Comparison of ENCODE assay signal across 18 mouse cellular contexts in the genomic region with DNA sequence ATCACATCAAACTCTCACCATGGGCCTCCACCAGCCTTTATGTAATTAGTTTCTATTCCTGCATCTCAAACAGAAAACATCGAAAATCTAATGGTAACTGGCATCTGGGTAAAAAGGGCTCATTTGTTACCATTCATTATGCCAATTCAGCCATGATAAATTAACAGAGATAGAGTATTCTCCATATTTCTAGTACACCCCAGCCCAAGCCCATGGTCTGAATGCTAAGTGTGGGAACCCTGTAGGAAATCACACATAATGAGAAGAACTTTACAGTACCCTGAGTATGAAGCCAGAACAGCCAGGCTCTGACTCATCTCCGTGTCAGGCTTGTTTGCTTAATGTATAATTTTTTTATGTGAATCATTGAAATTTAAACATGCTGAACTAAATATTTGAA. TPM values are rescaled to one million over a fixed set of nuclear protein-coding genes. Genes with fewer than 3 reads are reported as not detected.
A peak's percentile ranks its signal among the peaks of the same experiment; 100 is the strongest.
DNase-seq lines count a peak whose midpoint lies in the region; ATAC-seq and TF ChIP-seq lines count a peak whose summit lies in the region.
"Had no signal": no experiment of that assay in that cellular context is flagged by ENCODE, and none has a peak within 500 bp of the region (broad histone marks: within the 10 kb centered on the region; RNA-seq: fewer than 3 reads in every experiment).

No protein-coding gene starts in this region.

- TF ChIP-seq CTCF in midbrain, postnatal 0 days (IDR thresholded peaks at IDR 0.05), result no peak

- WGBS in forebrain, embryonic 11.5 days, result 26% methylated on average over 2 of the region's 2 CpGs
- 9% methylated on average over 2 of the region's 2 CpGs for WGBS in forebrain, embryonic 16.5 days
- 60% methylated on average over 2 of the region's 2 CpGs for WGBS in midbrain, embryonic 12.5 days
- whole genome bisulfite sequencing in midbrain, postnatal 0 days, result 42% methylated on average over 2 of the region's 2 CpGs

- no peak overlapping the region for H3K9ac ChIP-seq in forebrain, embryonic 11.5 days (ENCODE audit: low read length)
- no peak overlapping the region for H3K9ac ChIP-seq in forebrain, embryonic 16.5 days (replicated peaks; ENCODE audit: low read depth, low read length)
- H3K9ac ChIP-seq in midbrain, embryonic 12.5 days (replicated peaks), result no peak overlapping the region
- H3K9ac ChIP-seq in midbrain, postnatal 0 days (replicated peaks; ENCODE audit: low read length, poor library complexity, severe bottlenecking), result no peak overlapping the region
- H3K9ac ChIP-seq: heart, embryonic 13.5 days had no signal

- H3K9me3 ChIP-seq in forebrain, embryonic 11.5 days (ENCODE audit: control insufficient read depth, low read length), result no peaks in the 10 kb centered on the region
- no peaks in the 10 kb centered on the region for H3K9me3 ChIP-seq in forebrain, embryonic 16.5 days (ENCODE audit: control insufficient read depth, low read length)
- H3K9me3 ChIP-seq in midbrain, embryonic 12.5 days, result no peaks in the 10 kb centered on the region
- H3K9me3 ChIP-seq in midbrain, postnatal 0 days (ENCODE audit: low read length), result no peaks in the 10 kb centered on the region
- H3K9me3 ChIP-seq: heart, embryonic 13.5 days had no signal

- no peak overlapping the region for H3K4me2 ChIP-seq in forebrain, embryonic 11.5 days (ENCODE audit: low read depth, low read length, severe bottlenecking)
- no peak overlapping the region for H3K4me2 ChIP-seq in forebrain, embryonic 16.5 days (ENCODE audit: low read length)
- no peak overlapping the region for H3K4me2 ChIP-seq in midbrain, embryonic 12.5 days (replicated peaks)
- H3K4me2 ChIP-seq in midbrain, postnatal 0 days (ENCODE audit: low read depth, low read length, poor library complexity, severe bottlenecking), result no peak overlapping the region
- H3K4me2 ChIP-seq: heart, embryonic 13.5 days had no signal

- DNase-seq in forebrain, embryonic 11.5 days (ENCODE audit: low spot score), result no peak
- no peak for DNase-seq in midbrain, postnatal 0 days (ENCODE audit: low spot score)
- DNase-seq in brain, adult 2 months (ENCODE audit: low read depth, low spot score), result peak; percentile 8
- DNase-seq in retina, embryonic 14.5 days (ENCODE audit: low spot score), result peak; percentile 87
- no peak for DNase-seq in gastrocnemius, postnatal 10 days
- no peak for DNase-seq in spleen, postnatal 4 days (ENCODE audit: low spot score in 2 of 2)
- DNase-seq: adrenal gland, adult 8-10 months; adrenal gland, postnatal 36 days; cerebellum, adult 11-12 months; cerebellum, adult 9-10 months; cerebellum, postnatal 25 days; heart, postnatal 36 days; kidney, adult 18-20 months had no signal

- no peaks in the 10 kb centered on the region for H3K4me1 ChIP-seq in forebrain, embryonic 11.5 days (replicated peaks; ENCODE audit: control insufficient read depth, insufficient read depth, low read length)
- H3K4me1 ChIP-seq in forebrain, embryonic 16.5 days (replicated peaks; ENCODE audit: control insufficient read depth, insufficient read depth, low read length), result peaks cover 7% of the 10 kb centered on the region; the same call in 1 of the 2 replicates
- H3K4me1 ChIP-seq in midbrain, embryonic 12.5 days, result no peaks in the 10 kb centered on the region
- H3K4me1 ChIP-seq in midbrain, postnatal 0 days (ENCODE audit: insufficient read depth, low read length), result no peaks in the 10 kb centered on the region
- H3K4me1 ChIP-seq: heart, embryonic 13.5 days had no signal

- ATAC-seq in forebrain, embryonic 11.5 days (replicated peaks; ENCODE audit: low FRiP score), result peak; percentile 84
- ATAC-seq in forebrain, embryonic 16.5 days, result no peak
- ATAC-seq in midbrain, embryonic 12.5 days (ENCODE audit: low FRiP score, low read depth), result peak; percentile 74
- ATAC-seq in midbrain, postnatal 0 days (ENCODE audit: low FRiP score), result no peak
- ATAC-seq: hindbrain, embryonic 16.5 days had no signal

- no peak overlapping the region for H3K4me3 ChIP-seq in forebrain, embryonic 11.5 days (ENCODE audit: low read depth, low read length)
- H3K4me3 ChIP-seq in forebrain, embryonic 16.5 days (replicated peaks; ENCODE audit: low read length), result no peak overlapping the region
- no peak overlapping the region for H3K4me3 ChIP-seq in midbrain, embryonic 12.5 days
- no peak overlapping the region for H3K4me3 ChIP-seq in midbrain, postnatal 0 days (ENCODE audit: low read depth, low read length)
- H3K4me3 ChIP-seq: heart, embryonic 13.5 days had no signal

- H3K27ac ChIP-seq in forebrain, embryonic 11.5 days (ENCODE audit: low read depth, low read length), result no peak overlapping the region
- no peak overlapping the region for H3K27ac ChIP-seq in forebrain, embryonic 16.5 days (ENCODE audit: low read length)
- H3K27ac ChIP-seq in midbrain, embryonic 12.5 days (replicated peaks), result no peak overlapping the region
- no peak overlapping the region for H3K27ac ChIP-seq in midbrain, postnatal 0 days (ENCODE audit: low read depth, low read length)
- H3K27ac ChIP-seq: heart, embryonic 13.5 days had no signal

- no peaks in the 10 kb centered on the region for H3K27me3 ChIP-seq in forebrain, embryonic 11.5 days (ENCODE audit: control insufficient read depth, insufficient read depth, low read length)
- no peaks in the 10 kb centered on the region for H3K27me3 ChIP-seq in forebrain, embryonic 16.5 days (replicated peaks; ENCODE audit: control insufficient read depth, insufficient read depth, low read length)
- no peaks in the 10 kb centered on the region for H3K27me3 ChIP-seq in midbrain, embryonic 12.5 days
- H3K27me3 ChIP-seq in midbrain, postnatal 0 days (ENCODE audit: insufficient read depth, low read length), result no peaks in the 10 kb centered on the region
- H3K27me3 ChIP-seq: heart, embryonic 13.5 days had no signal

- H3K36me3 ChIP-seq in forebrain, embryonic 11.5 days (ENCODE audit: control insufficient read depth, insufficient read depth, low read length), result no peaks in the 10 kb centered on the region
- no peaks in the 10 kb centered on the region for H3K36me3 ChIP-seq in forebrain, embryonic 16.5 days (ENCODE audit: control insufficient read depth, insufficient read depth)
- H3K36me3 ChIP-seq in midbrain, embryonic 12.5 days, result no peaks in the 10 kb centered on the region
- H3K36me3 ChIP-seq in midbrain, postnatal 0 days (ENCODE audit: insufficient read depth, low read length), result no peaks in the 10 kb centered on the region
- H3K36me3 ChIP-seq: heart, embryonic 13.5 days had no signal

RNA-seq across cellular contexts. Expression of a gene that starts 23.3 kb away (rescaled TPM):
- 0.93 and 1.4 TPM in 2 replicates for polyA plus RNA-seq in forebrain, embryonic 11.5 days (2014; fragmentation: Nextera tagmentation; extraction: Ambion mirVana)
- polyA plus RNA-seq in forebrain, embryonic 16.5 days (2015; fragmentation: Nextera tagmentation; extraction: Ambion mirVana), result 9.0 and 10.7 TPM in 2 replicates
- polyA plus RNA-seq in midbrain, embryonic 12.5 days (2016; fragmentation: Nextera tagmentation; extraction: Ambion mirVana), result 7.1 and 7.6 TPM in 2 replicates
- total RNA-seq in midbrain, postnatal 0 days (2014; rRNA removed), result 38.6 and 46.7 TPM in 2 replicates
- polyA plus RNA-seq in midbrain, postnatal 0 days (2015; fragmentation: Nextera tagmentation; extraction: Ambion mirVana), result 23.5 and 24.6 TPM in 2 replicates
- under 1 TPM; 0.43 to 0.49 TPM for total RNA-seq in gastrocnemius, postnatal 10 days (2021)
- total RNA-seq: granulocyte monocyte progenitor cell, adult 5-6 weeks had no signal

Comparison
In these comparisons a context has a peak if more than half of its experiments do, and no peak if none do; other contexts are left out.
1. ATAC-seq: peak in forebrain, embryonic 11.5 days (single experiment) and midbrain, embryonic 12.5 days (single experiment); none in forebrain, embryonic 16.5 days (single experiment) and midbrain, postnatal 0 days (single experiment).
2. DNase-seq: peak in brain, adult 2 months (single experiment) and retina, embryonic 14.5 days (single experiment); none in forebrain, embryonic 11.5 days (single experiment), midbrain, postnatal 0 days (single experiment), gastrocnemius, postnatal 10 days (single experiment) and spleen, postnatal 4 days (0 of 2).